Mouse (Mus musculus) small intestine, adult 2 months (tissue): ENCODE data around the gene Dop1b.

Experiments
- CTCF ChIP-seq: fragments of 200-500 bp; IDR thresholded peaks from 2 replicates; pipeline ENCODE4 v1.5.1; 2012; ENCODE audit warnings: low read depth, mild to moderate bottlenecking, control low read depth, inconsistent platforms, low read length, moderate library complexity, mixed read lengths; ENCODE audit not compliant: insufficient replicate concordance, insufficient read length; ENCODE audit errors: extremely low read depth
- POLR2A ChIP-seq: fragments of 200-500 bp; IDR thresholded peaks from 2 replicates; pipeline ENCODE4 v1.6.1; 2012; ENCODE audit warnings: low read depth, mild to moderate bottlenecking, control low read depth, inconsistent platforms, low read length, moderate library complexity

- TF ChIP-seq POLR2A: no peak
- TF ChIP-seq CTCF: no peak
These were observed 67.8 kb downstream of the Dop1b start for GRCm38 (mm10) chr16:93779554-93779953.
